Mouse (Mus musculus): ENCODE results near the gene 2010111I01Rik.

DNA sequence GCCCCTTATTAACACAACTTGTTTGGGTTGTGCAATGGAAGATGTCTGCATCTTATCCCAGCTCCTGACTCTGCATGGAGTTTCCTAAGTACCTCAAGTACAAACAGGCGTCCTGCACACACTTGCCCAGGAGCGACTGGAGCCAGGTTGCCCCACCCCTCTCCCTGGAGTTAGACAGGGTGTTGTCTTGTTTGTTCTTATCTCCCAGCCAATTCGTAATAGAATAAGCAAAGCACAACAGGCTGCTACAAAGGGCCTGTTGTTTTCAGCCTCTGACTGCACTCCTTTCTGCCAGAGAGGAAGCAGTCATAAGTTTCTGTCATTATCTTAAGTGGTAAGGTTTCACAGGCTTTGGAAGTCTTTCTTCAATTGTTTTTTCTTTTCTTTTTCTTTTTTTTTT, 107.7 kb downstream of the 2010111I01Rik start:
- no peak for TF ChIP-seq EP300 (IDR thresholded peaks at IDR 0.05; ENCODE audit: low read depth)
- no peak for TF ChIP-seq CTCF (IDR thresholded peaks at IDR 0.05; ENCODE audit: low read depth)

All from heart, postnatal 0 days (tissue).